Mouse (Mus musculus): ENCODE results near the gene D930020B18Rik.

D930020B18Rik gene

DNA sequence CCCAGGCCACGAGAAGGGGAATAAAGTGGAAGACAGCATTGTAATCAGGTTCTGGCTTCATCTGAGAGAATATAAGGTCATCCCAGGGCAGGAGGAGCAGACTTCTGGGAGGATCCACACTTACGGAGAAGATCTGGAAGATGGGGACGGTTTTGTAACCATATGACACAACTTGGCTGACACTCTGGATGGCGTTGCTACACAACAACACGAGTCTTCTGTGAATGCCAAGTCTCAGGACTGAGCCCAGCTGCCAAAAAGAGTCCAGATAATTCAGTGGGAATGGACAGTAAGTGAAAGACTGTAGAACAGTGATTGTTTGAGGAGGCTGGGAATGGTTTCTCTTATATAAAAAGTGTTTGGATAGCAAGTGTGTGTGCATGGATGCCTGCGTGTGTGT, 62.2 kb downstream of the D930020B18Rik start:
- DNase-seq (ENCODE audit: low read depth, low spot score): no peak

DNA sequence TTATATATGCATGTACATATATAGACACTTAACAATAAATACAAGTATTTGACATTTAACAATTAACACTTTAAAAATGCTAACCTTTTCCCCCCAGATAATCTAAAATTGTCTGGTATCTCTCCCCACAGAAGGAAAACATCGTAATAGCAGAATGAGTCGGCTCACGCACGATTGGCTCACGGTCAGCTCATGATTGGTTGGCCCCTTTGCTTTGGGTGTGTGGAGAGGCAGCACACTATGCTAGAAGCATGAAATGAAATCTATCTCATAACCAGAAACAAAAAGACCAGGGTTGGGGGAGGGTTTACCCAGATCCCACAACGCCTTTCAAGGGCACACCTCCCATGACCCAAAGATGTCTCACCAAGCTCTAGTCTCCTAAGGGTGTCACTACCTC, 63.5 kb downstream of the D930020B18Rik start:
- no peak for DNase-seq (ENCODE audit: low read depth, low spot score)

DNA sequence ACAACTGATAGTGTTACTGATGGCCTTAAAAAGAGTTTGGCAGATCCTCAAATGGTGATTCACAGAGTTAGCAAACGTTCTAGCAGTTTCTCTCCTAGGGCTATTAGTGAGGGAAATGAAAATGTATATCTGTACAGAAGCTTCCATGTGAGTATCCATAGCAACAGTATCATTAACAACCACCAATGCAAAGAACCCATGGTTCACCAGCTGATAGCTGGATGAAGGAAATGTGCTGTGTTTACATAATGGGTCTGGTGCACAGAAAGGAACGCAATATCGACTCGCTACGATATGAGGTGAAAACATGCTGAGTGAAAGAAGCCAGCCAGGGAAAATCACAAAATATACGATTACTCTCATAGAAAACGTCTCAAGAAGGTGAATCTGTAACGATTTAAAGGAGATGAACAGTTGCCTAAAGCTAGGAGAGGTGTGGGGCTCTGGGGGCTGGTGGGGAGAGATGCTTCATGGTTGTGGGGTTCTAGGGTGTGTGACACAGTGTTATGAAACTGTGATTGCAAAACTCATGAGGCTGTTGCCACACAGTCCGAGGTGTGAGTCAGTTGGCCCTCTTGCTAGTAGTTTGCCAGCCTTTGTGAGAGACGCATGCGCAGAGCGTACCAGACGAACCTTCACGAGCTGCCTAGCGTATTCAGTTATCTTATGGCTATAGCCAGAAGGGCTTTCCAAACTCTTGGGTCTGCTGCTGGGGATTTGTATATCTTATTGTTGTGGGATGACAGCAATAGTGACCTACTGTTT, 64.2 kb downstream of the D930020B18Rik start:
- DNase-seq (ENCODE audit: low read depth, low spot score): no peak

GRCm38 (mm10) chr10:121716862-121717261, 75.5 kb downstream of the D930020B18Rik start:
- DNase-seq (ENCODE audit: low read depth, low spot score): no peak

- no peak for DNase-seq (ENCODE audit: low read depth, low spot score)
These were observed 77.7 kb downstream of the D930020B18Rik start for GRCm38 (mm10) chr10:121718896-121719585.

DNA sequence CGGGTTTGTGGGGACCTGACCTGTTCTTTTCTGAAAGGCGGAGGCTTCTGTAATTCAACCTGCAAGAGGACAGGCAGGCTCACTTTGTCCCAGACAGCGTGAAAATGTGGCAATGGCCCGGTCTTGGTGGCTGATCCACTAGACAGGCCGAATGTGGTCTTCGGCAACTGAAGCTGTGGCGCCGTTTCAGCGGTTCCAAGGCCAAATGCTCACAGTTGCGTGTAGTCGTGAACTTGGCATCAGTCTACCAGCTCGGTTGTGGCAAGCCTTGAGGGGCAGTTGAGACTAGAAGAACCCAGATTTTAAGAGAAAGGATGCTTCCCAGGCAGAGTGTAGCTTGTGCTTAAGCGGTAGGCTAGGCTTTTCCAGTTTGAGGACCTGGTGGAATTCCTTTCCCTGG, 79.3 kb downstream of the D930020B18Rik start:
- no peak for DNase-seq (ENCODE audit: low read depth, low spot score)

- no peak for DNase-seq (ENCODE audit: low read depth, low spot score)
These were observed 85.1 kb downstream of the D930020B18Rik start for GRCm38 (mm10) chr10:121726505-121726904.

GRCm38 (mm10) chr10:121727151-121727550, 85.8 kb downstream of the D930020B18Rik start:
- no peak for DNase-seq (ENCODE audit: low read depth, low spot score)

DNA sequence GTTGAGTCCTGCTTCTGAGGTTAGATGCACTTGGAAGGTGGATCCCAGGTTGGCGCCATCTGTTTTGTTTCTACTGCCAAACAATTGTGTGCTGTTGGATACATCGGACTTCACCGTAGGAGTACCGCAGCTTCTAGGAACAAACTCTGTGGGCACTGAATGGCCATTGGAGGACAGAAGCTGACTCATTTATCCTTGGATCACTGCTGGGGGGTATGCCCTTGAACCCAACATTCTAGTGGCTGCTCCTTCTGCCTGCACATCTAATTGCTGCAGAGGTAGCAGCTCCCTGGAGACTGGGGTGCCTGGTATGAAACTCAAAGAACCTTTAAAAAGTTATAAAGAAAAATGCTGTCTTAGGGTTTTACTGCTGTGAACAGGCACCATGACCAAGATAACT, 86.8 kb downstream of the D930020B18Rik start:
- DNase-seq (ENCODE audit: low read depth, low spot score): no peak

- no peak for DNase-seq (ENCODE audit: low read depth, low spot score)
These were observed 89.8 kb downstream of the D930020B18Rik start for GRCm38 (mm10) chr10:121731048-121731725.

DNA sequence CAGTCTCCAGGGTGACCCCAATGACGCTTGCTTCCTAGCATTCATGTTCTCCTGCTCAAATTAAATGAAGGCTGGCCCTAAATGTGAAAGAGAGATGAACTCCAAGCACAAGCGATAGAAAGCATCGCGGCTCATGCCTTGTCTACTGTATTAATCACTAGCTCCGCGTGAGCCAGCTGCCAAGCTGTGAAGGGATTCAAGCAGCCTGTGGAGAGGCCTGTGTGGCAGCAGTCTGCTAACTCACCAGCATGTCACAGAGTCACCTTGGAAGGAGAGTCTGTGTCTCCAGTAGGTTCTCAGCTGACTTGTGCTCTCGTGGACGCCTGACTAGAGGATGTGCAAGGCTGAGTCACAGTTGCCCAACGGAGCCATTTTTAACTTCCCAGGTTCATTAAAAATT, 91.2 kb downstream of the D930020B18Rik start:
- DNase-seq (ENCODE audit: low read depth, low spot score): no peak

- DNase-seq (ENCODE audit: low read depth, low spot score): no peak
These were observed 95.9 kb downstream of the D930020B18Rik start for GRCm38 (mm10) chr10:121737256-121737655.

DNA sequence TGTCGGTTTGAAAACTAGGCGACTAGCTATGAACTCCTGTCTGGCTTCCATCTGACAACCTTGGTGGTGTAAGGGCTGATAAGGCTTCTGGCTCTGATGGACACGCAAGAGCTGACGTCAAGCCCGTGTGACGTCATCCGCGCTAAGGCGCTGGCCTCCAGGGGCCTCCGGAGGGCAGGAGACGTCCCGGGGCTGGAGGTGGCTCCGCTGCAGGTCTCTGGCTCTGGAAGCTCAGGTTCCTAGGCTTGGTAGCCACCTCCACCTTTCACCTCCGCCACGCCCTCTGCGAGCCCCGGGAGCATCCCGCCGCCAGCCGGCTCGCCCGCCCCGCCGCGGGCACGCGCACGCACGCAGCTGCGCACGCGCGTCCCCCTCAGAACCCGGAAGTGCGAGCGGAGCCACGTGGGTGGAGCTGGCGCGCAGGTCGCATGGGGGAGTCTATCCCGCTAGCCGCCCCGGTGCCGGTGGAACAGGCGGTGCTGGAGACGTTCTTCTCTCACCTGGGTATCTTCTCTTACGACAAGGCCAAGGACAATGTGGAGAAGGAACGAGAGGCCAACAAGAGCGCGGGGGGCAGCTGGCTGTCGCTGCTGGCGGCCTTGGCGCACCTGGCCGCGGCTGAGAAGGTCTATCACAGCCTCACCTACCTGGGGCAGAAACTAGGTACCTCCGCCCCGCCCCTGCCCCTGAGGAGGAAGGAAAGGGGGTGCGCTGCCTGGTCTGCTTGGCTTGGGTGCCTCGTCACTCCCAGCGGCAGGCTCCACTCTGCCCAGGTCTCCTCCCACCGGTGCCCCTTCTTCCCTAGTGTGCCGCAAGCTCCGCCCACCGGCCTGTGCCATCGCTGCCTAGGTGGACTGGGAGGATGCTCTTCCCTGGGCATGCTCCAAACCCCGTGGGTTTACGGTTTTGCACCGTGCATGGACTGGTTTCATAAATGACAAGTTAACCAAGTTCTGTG, 98.4 kb downstream of the D930020B18Rik start, which contains the start of gene BC048403:
Gene BC048403 (plus strand): TSS at position 390 of the 958 bp plus-strand sequence.
- peak; percentile 91 for DNase-seq (ENCODE audit: low read depth, low spot score)

GRCm38 (mm10) chr10:121742336-121742735, 100.9 kb downstream of the D930020B18Rik start:
- DNase-seq (ENCODE audit: low read depth, low spot score): peak; percentile 25
